Mouse (Mus musculus): Measurements from ENCODE around the gene Pla2r1.

DNA sequence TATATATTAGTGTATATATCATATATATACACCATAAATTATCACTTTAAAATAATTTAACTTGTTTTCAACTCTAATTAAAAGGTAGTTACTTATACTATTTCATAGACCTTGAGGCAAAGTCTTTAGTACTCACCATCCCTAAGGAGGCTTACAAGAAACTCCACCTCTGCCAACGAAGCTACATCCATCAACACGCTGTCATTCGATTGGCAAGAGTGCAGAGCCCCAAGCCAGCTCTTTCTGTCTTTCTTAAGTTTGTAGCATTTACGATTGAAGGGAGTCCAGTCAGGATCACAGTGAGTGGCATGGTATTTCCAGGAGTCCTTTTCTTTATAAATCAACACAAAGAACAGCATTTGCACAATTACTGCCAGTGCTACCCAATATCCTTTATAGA is 49.1 kb downstream of the Pla2r1 start:
- TF ChIP-seq CTCF (IDR thresholded peaks at IDR 0.05; ENCODE audit: control insufficient read depth, insufficient read depth, low read length) (no peak), POLR2A (IDR thresholded peaks at IDR 0.05; ENCODE audit: borderline replicate concordance, control insufficient read depth, low read depth, low read length) (no peak)

All from bone marrow, adult 2 months (tissue).